Mouse (Mus musculus) CH12.LX (cell line): ENCODE data around the gene Rps3.

Experiments used
- CTCF ChIP-seq, 2 experiments: IDR thresholded peaks in 1 of 2; conservative IDR thresholded peaks in 1 of 2; 2 replicates each; pipeline ENCODE4 v1.5.1; 2011 to 2012; ENCODE audit warnings: low read depth in 2 of 2, low read length in 2 of 2, improper control_type of control experiment in 1 of 2, inconsistent platforms in 1 of 2, mild to moderate bottlenecking in 1 of 2, moderate library complexity in 1 of 2
- E2F4 ChIP-seq: IDR thresholded peaks from 2 replicates; pipeline ENCODE4 v1.6.1; 2011; ENCODE audit warnings: low read depth, low read length, improper control_type of control experiment; ENCODE audit not compliant: insufficient replicate concordance
- ELF1 ChIP-seq: IDR thresholded peaks from 2 replicates; pipeline ENCODE4 v1.6.1; 2014; ENCODE audit warnings: low read depth, mild to moderate bottlenecking, inconsistent platforms, low read length, improper control_type of control experiment
- EP300 ChIP-seq: IDR thresholded peaks from 2 replicates; pipeline ENCODE4 v1.6.1; 2011; ENCODE audit warnings: low read length, improper control_type of control experiment
- MAX ChIP-seq: IDR thresholded peaks from 2 replicates; pipeline ENCODE4 v1.6.1; 2011; ENCODE audit warnings: low read length, improper control_type of control experiment
- NRF1 ChIP-seq: IDR thresholded peaks from 2 replicates; pipeline ENCODE4 v1.6.1; 2014; ENCODE audit warnings: low read depth, mild to moderate bottlenecking, inconsistent platforms, low read length, improper control_type of control experiment, moderate library complexity
- PAX5 ChIP-seq: IDR thresholded peaks from 2 replicates; pipeline ENCODE4 v1.6.1; 2012; ENCODE audit warnings: low read length, inconsistent platforms, mixed read lengths
- UBTF ChIP-seq: IDR thresholded peaks from 2 replicates; pipeline ENCODE4 v1.6.1; 2012; ENCODE audit warnings: low read depth, mild to moderate bottlenecking, inconsistent platforms, low read length, improper control_type of control experiment, moderate library complexity
- ZC3H11A ChIP-seq: IDR thresholded peaks from 2 replicates; pipeline ENCODE4 v1.6.1; 2012; ENCODE audit warnings: low read depth, mild to moderate bottlenecking, inconsistent platforms, low read length, improper control_type of control experiment

GRCm38 (mm10) chr7:99531408-99531970, 48.0 kb upstream of the Rps3 start:
- no peak for TF ChIP-seq E2F4
- no peak for TF ChIP-seq PAX5
- no peak for TF ChIP-seq EP300
- no peak for TF ChIP-seq ELF1
- TF ChIP-seq NRF1, result no peak
- no peak for TF ChIP-seq UBTF
- TF ChIP-seq ZC3H11A, result no peak
- no peak for TF ChIP-seq CTCF (conservative IDR thresholded peaks at IDR 0.05 in 1 of 2, IDR thresholded peaks at IDR 0.05 in 1 of 2; ENCODE audit: low read depth in 2 of 2, low read length in 2 of 2)
- TF ChIP-seq MAX, result no peak
